Mouse (Mus musculus) heart, postnatal 4 days (tissue): ENCODE results near the gene Maz. TPM values are rescaled to one million over a fixed set of nuclear protein-coding genes. Genes with fewer than 3 reads are reported as not detected.
A peak's percentile ranks its signal among the peaks of the same experiment; 100 is the strongest.

Experiments
- DNase-seq: peaks from one replicate; pipeline ENCODE4 v3.0.0; 2021
- microRNA-seq, 2 experiments: library from miRNA; unstranded; fragments of <30 nt; microRNA quantifications; one replicate each; pipeline ENCODE4 v1.2.0; 2021 to 2022
- total RNA-seq, 2 experiments: library from RNA; stranded (reverse); gene quantifications; 2 replicates each; pipeline ENCODE4 v1.2.3; 2021

The Maz gene
- total RNA-seq, 2 experiments from 2014 or later, result 152 TPM

DNA sequence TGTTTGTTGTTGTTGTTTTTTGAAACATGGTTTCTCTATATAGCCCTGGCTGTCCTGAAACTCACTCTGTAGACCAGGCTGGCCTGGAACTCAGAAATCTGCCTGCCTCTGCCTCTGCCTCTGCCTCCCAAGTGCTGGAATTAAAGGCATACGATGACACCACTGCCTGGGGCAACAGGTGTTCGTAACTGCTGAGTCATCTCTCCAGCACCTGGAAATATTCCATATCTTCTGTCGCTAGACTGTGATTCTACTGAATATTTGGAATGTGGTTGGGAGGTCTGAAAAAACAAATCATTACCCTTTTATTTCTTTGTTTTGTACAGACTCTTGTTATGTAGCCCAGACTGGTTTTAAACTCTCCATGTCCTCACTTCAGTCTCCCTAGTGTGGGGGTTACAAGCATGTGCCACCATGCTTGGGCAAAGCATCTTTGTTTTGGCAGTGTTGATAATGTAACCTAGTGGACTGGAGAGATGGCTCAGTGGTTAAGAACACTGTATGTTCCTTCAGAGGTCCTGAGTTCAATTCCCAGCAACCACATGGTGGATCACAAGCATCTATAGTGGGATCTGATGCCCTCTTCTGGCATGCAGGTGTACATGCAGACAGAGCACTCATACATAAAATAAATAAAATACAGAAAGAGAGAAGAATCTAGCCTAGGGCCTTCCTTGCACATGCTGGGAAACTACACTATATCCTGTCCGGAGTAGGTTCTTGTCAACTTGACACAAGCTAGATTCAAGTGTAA is 22.5 kb downstream of the Maz start:
- no peak for DNase-seq

DNA sequence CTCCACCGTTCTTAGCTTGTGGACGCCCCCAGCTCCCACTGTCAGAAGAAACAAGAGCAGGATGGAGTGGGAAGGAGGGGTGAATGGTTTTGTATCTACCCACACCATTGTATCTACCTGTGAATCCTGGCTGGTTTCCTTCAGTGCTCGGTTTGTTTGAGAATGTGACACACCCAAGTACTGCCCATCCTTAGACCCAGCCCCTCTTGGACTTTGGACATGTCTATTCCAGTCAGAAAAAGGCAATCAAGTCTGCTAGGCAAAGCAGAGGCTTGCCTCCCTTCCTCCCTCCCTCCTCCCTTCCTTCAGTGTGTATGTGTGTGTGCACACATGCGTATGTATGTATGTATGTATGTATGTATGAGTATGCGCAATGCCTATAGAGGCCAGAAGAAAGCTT is 23.2 kb downstream of the Maz start:
- no peak for DNase-seq

DNA sequence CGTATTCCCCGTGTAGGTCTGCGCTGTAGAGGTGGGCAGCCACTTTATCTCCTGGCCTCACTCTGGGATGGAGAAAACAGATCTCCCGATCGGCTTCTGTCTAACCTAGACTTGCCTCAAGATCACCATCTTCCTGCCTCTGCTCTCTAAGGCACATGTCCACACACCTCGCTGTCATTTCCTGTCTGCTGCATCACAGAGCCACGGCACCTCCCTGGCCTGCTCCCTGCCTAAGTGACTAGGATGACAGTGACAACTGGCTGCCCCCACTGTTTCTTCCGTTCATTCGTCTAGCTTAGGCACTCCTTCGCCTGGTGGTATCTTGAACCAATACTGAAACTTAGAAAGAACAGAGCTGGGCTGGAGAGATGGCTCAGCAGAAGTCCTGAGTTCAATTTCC is 27.3 kb downstream of the Maz start:
- DNase-seq, result no peak

DNA sequence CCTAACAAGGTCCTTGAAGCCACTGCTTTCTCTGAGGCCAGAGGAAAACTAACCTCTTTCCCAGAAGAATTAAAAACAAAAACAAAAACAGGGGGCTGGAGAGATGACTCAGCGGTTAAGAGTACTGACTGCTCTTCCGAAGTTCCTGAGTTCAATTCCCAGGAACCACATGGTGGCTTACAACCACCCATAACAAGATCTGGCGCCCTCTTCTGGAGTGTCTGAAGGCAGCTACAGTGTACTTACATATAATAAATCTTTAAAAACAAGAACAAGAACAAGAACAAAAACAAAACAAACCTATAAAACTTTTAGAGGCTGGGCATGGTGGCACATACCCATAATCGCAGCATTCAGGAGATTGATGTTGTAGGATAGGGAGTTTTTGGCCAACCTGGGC is 30.4 kb downstream of the Maz start:
- DNase-seq, result no peak

DNA sequence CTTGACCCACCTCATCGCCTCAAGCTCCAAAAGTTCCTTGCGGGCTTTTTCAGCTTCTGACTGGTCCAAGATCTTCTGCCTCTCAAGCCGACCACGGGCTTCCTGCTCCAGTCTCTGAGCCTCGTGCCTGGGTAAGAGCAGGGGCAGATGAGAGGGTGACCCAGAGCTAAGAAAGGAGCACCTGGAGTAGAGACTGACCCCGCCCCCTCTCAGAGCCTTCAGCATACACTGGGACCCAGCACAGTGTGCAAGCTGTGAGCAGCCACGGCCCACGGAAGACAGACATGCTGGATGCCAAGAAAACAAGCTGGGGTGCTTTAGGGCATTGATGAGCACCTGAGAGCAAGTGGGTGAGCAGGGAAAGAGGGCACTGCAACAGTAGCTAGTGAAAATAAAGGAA is 38.0 kb downstream of the Maz start:
- no peak for DNase-seq

DNA sequence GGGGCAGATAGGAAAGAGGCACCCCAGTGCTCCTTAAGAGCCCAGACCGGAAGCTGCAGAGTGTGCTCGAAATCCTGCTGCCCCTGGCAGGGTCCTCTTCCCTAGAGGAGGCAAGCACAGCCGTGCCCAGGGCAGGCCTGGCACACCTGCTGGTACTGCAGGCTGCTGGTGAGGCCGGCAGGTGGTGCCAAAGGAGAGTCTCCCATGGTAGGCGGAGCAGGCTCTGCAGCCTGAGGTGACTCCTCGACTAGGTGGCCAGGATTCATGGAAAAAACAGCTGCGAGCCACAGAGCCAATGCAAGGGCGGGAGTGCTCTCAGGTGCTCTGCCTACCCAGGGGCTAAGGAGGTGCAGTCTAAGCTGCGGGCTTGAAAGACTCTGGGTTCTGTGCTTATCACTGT is 40.5 kb downstream of the Maz start:
- DNase-seq, result peak; percentile 64

DNA sequence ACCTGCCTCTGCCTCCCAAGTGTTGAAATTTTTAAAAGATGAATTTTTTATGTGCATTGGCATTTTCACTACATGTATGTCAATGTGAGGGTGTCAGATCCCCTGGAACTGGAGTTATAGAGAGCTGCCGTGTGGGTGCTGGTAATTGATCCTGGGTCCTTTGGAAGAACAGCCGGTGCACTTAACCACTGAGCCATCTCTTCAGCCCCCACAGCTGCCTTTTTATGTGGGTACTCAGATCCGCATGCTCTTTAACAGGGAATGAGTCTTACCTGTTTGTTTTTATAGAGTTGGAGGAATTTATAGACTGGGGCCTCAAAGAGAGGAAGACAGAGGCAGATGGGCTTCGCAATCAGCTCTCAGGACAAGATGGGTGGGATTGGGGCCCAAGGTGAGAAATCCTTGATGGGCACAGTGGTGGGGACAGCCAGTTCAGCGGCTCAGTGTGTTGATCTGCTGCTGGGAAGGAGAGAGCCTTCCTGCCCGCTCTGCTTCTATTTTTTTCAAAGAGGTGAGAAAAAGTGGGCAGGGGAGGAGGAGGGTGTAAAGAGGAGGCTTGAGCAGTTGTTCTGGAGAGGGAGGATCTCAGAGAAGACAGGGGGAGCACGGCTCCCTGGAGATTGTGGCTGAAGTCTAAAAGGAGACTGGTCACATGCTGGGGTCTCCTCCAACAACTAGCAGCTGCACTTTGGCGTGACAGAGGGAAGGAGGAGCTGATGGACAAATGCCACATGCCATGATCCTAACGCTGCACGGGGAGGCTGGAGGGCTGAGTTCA is 42.0 kb downstream of the Maz start:
- DNase-seq, result no peak

DNA sequence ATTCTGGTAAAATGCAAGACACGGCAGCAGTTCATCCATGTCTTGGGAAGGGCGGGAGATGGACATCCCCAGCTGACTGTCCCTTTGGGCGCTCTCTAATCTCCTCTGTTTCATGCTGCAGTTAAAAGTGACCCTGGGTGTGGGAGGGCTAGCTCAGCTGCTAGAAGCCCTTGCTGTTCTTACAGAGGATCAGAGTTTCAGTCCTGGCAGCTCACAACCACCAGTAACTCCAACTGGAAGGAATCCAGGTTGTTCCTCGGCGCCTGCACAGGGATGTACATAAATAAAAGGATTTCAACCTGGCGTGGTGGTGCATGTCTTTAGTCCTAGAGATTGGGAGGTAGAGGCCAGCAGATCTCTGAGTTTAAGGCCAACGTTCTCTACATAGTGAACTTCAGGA is 43.7 kb downstream of the Maz start:
- DNase-seq, result no peak

DNA sequence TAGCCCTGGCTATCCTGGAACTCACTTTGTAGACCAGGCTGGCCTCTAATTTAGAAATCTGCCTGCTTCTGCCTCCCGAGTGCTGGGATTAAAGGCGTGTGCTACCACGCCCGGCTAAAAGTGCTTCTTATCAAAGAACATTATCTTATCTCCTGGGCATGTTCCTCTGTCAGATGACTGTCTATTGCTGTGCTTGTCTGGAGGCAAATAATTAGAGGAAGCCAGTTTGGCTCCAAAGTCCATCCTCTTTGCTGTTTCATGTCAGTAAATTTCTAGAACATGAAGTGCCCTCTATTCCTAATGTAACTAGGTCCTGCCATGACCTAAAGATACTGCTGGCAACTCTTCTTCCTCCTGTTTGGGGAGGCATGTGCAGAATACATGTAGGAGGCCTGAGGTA is 44.8 kb downstream of the Maz start:
- DNase-seq, result no peak

DNA sequence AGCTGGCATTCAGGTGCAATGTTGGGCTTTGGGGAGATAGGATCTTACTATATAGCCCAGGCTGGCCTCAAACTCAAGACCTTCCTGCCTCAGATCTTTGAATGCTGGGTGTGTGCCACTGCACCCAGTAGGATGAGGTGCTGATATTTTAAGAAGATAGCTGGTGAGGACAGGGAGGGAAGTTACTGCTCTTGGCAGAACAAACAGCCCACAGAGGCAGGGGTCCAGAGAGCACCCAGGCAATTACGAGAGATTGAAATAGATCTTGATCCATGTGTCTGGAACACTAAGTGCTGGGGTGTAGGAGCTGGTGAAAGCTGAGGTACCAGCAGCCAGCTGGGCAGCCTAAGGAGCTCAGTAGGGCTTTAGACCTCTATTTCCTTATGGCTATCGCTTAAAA is 45.2 kb downstream of the Maz start:
- DNase-seq, result no peak

DNA sequence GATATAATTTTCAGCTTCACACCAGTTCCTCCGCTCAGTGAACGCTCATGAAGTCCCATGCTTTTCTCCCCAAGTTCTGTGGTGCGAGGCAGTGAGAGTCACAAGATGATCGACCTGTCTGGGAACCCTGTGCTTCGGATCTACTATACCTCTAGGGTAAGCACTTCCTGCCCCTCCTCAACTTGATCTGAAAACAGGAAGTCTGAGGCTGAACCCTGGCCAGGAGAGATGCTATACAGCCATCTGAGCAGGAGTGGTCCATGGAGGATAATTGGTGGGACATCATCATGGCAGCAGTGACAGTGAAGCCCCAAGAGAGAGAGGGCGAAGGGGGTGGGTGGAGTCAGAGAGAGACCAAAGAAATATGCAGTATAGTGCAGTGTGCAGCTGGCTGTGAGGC is 48.0 kb downstream of the Maz start:
- no peak for DNase-seq

DNA sequence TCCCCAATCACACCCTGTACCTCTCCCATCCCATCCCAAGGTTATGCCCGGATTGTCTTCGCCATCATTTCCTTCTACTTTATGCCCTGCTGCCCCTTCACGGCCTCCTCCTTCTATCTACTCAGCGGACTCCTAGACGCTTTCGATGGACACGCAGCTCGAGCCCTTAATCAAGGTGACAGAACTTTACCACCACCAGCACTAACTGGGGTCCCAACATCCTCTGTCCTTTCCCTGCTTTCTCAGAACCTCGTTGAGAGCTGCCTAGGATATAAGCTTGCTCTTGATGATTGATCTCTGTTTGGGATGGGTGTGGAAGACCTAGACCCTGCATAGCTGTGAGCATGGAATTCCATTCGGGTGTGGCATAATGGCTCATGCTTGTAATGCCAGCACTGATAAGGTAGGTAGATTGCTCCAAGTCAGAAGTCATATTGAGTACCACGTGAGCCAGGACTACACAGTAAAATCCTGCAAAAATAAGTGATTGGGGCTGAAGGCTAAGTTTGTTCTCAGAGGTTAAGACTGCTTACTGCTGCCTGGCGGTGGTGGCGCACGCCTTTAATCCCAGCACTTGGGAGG is 49.9 kb downstream of the Maz start:
- no peak for DNase-seq

DNA sequence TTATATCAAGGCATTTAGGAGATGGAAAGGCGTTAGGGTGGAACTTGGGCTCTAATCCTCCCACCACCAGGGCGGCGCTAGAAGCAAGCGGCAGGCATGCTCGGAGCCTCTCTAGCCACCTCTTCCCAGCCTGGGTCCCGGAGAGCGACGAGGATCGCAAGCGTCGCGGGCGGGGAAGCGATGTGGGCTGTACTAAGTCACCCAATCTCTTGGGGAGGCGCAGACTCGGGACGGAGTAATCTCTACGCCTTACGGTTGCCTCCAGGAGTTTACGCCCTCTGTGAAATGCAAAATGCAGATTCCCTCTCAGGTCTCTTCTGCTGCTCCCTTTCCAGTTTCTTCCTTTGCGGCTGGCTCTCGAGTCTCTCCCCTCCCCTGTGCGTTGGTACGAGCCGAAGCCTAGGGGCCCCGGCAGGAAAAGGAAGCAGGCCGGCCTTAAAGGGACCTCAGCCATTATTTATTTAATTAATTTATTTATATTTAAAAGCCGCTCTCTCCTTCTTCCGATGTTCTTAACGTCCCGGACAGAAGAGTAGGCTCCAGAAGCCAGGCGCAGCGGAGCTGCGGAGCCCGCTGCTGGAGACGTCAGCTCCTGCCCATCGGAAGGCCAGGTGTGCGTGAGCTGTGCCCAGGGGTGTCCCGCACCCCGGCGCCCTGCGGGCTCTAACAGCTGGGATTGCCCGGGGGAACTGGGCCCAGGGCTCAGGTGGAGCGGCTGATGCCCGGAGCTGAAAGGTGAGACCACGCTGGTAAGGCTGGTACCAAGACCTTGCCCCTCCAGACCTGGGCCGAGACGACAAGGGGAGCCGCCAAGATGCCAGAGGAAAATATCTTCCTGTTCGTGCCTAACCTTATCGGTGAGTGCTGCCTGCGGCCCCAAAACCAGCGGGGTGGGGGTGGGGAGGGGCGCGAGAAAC is 50.6 kb downstream of the Maz start, which contains the start of gene Cdiptos:
TSS of gene Cdiptos (minus strand) at position 149 of the 917 bp plus-strand sequence.
- DNase-seq, result peak; percentile 98

DNA sequence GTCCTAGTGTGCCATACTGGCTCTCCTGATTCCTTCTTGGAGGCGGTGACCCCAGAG is 51.1 kb downstream of the Maz start, which contains the start of gene Cdipt:
TSS of gene Cdipt (plus strand) at position 22 of the 57 bp plus-strand sequence.
- DNase-seq, result no peak

DNA sequence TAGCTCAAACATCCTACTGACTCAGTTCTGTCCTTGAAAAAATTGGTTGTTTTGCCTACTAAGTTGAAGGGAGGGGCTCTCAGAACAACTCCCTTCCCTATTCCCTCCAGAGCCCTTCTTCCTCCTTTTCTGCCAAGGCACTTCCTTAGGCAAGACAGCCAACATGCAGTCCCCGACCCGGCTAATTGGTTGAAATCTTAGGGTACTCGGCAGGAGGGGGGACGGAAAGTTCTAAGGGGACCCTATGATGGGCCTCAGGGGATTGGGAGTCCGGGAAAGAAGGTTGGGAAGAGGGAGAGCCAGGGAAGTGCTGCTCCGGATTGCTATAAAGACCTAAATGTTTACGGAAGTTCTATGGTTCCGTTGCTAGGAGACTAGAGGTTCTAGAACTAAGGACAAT is 51.3 kb downstream of the Maz start:
- peak; percentile 19 for DNase-seq

Small RNA genes within 50 kb of the gene (microRNA-seq; reads per million reads assigned to microRNA genes)
- gene Gm44343, result 0 reads per million in 2 experiments

Other genes starting within 250 kb of the Maz start
- under 1 TPM in 1 of 2 experiments, not detected in 1; 0.26 TPM for gene Tbx6, start 245.6 kb downstream of the Maz start, total RNA-seq
- 10 to 100 TPM; 67.6 to 76.6 TPM for gene Ppp4c, start 234.5 kb downstream of the Maz start, total RNA-seq
- gene Fam57b, start 229.4 kb downstream of the Maz start, total RNA-seq, result 1 to 10 TPM; 7.7 to 9.3 TPM
- gene 4930451I11Rik, start 195.4 kb downstream of the Maz start, total RNA-seq, result not detected
- gene Doc2a, start 179.6 kb downstream of the Maz start, total RNA-seq, result not detected
- gene Hirip3, start 165.1 kb downstream of the Maz start, total RNA-seq, result 10 to 100 TPM; 22.8 to 26.1 TPM
- gene Ino80e, start 164.7 kb downstream of the Maz start, total RNA-seq, result 10 to 100 TPM; 33.5 to 34.1 TPM
- 10 to 100 TPM; 65.0 to 66.5 TPM for gene Taok2, start 142.3 kb downstream of the Maz start, total RNA-seq
- 10 to 100 TPM; 12.9 to 14.7 TPM for gene Tmem219, start 104.1 kb downstream of the Maz start, total RNA-seq
- 10 to 100 TPM; 10.4 to 10.7 TPM for gene Kctd13, start 98.2 kb downstream of the Maz start, total RNA-seq
- gene Asphd1, start 77.5 kb downstream of the Maz start, total RNA-seq, result under 1 TPM in 1 of 2 experiments, not detected in 1; 0.36 TPM
- 10 to 100 TPM; 18.6 to 21.2 TPM for gene Sez6l2, start 76.5 kb downstream of the Maz start, total RNA-seq
- gene Cdipt, start 51.1 kb downstream of the Maz start, total RNA-seq, result 10 to 100 TPM; 69.2 to 72.1 TPM
- gene Cdiptos, start 50.9 kb downstream of the Maz start, total RNA-seq, result under 1 TPM; 0.24 to 0.29 TPM
- gene Mvp, start 12.4 kb downstream of the Maz start, total RNA-seq, result 10 to 100 TPM; 27.2 to 28.4 TPM
- gene Pagr1b, start 10.6 kb downstream of the Maz start, total RNA-seq, result 1 to 10 TPM; 1.2 to 1.9 TPM
- 10 to 100 TPM; 10.4 to 14.8 TPM for gene Pagr1a, start 9.7 kb downstream of the Maz start, total RNA-seq
- gene Gm42742, start 5.9 kb downstream of the Maz start, total RNA-seq, result 10 to 100 TPM; 10.0 to 18.2 TPM
- 1 to 10 TPM; 1.6 to 2.0 TPM for gene Prrt2, start 5.8 kb downstream of the Maz start, total RNA-seq
- 10 to 100 TPM; 43.2 to 48.6 TPM for gene Kif22, start 15.4 kb upstream of the Maz start, total RNA-seq
- not detected for gene Zg16, start 60.3 kb upstream of the Maz start, total RNA-seq
- under 1 TPM; 0.71 to 0.74 TPM for gene AI467606, start 64.3 kb upstream of the Maz start, total RNA-seq
- under 1 TPM; 0.19 to 0.20 TPM for gene Qprt, start 95.2 kb upstream of the Maz start, total RNA-seq
- under 1 TPM; 0.38 to 0.67 TPM for gene Spn, start 110.8 kb upstream of the Maz start, total RNA-seq
- 10 to 100 TPM; 57.3 to 57.7 TPM for gene Cd2bp2, start 169.0 kb upstream of the Maz start, total RNA-seq
- gene Tbc1d10b, start 181.4 kb upstream of the Maz start, total RNA-seq, result 10 to 100 TPM; 41.0 to 42.5 TPM
- 10 to 100 TPM in 1 of 2 experiments, 1 to 10 TPM in 1; 3.1 to 33.0 TPM for gene Mylpf, start 181.9 kb upstream of the Maz start, total RNA-seq
- gene Zfp553, start 206.0 kb upstream of the Maz start, total RNA-seq, result 10 to 100 TPM in 1 of 2 experiments, 1 to 10 TPM in 1; 9.2 to 10.8 TPM
- 10 to 100 TPM; 11.2 to 12.1 TPM for gene Sept1, start 206.1 kb upstream of the Maz start, total RNA-seq
- 10 to 100 TPM; 11.6 to 14.2 TPM for gene Zfp771, start 217.2 kb upstream of the Maz start, total RNA-seq
- 10 to 100 TPM; 62.0 to 64.5 TPM for gene Dctpp1, start 233.7 kb upstream of the Maz start, total RNA-seq
- 10 to 100 TPM; 44.2 to 45.7 TPM for gene Sephs2, start 247.0 kb upstream of the Maz start, total RNA-seq